Mouse (Mus musculus) limb, embryonic 15.5 days (tissue): ENCODE data around the gene Slc7a3. TPM values are rescaled to one million over a fixed set of nuclear protein-coding genes. Genes with fewer than 3 reads are reported as not detected.
"Not testable (repeated sequence)": the region's sequence is repeated elsewhere in the genome, so short reads cannot be mapped to it uniquely, and the experiment has no call there.

Experiments used
- ATAC-seq: fragments of 200-750 bp; cut with Nextera tagmentation; 2 replicates; pipeline ENCODE4 v1.8.0; 2017; ENCODE audit warnings: low read depth, moderate TSS enrichment; ENCODE audit not compliant: insufficient number of reproducible peaks, low FRiP score, low TSS enrichment
- H3K27ac ChIP-seq: fragments of 300-500 bp; sonication (generic); 2 replicates; pipeline ENCODE4 v1.5.1; 2015; ENCODE audit warnings: moderate library complexity, mild to moderate bottlenecking, inconsistent platforms
- H3K27me3 ChIP-seq: fragments of 300-500 bp; sonication (generic); 2 replicates; pipeline ENCODE4 v1.6.1; 2015; ENCODE audit warnings: inconsistent platforms
- H3K36me3 ChIP-seq: fragments of 300-500 bp; sonication (generic); 2 replicates; pipeline ENCODE4 v1.6.1; 2015; ENCODE audit warnings: inconsistent platforms
- H3K4me1 ChIP-seq: fragments of 300-500 bp; sonication (generic); 2 replicates; pipeline ENCODE4 v1.6.1; 2015; ENCODE audit warnings: inconsistent platforms
- H3K4me2 ChIP-seq: fragments of 300-500 bp; sonication (generic); 2 replicates; pipeline ENCODE4 v1.6.1; 2015; ENCODE audit warnings: mild to moderate bottlenecking, inconsistent platforms
- H3K4me3 ChIP-seq: fragments of 300-500 bp; sonication (generic); 2 replicates; pipeline ENCODE4 v1.5.1; 2015; ENCODE audit warnings: mild to moderate bottlenecking, inconsistent platforms
- H3K9ac ChIP-seq: fragments of 300-500 bp; sonication (generic); 2 replicates; pipeline ENCODE4 v1.6.1; 2015; ENCODE audit warnings: inconsistent platforms
- H3K9me3 ChIP-seq: fragments of 300-500 bp; sonication (generic); 2 replicates; pipeline ENCODE4 v1.6.1; 2016; ENCODE audit warnings: inconsistent platforms
- WGBS: fragments of 180-500 bp; shearing (Covaris S2); methylation state at CpG from one replicate; pipeline ENCODE4 v1.1.7; 2015; 5-methylcytosine and 5-hydroxymethylcytosine counted together
- polyA plus RNA-seq: library from polyadenylated mRNA; unstranded; fragments of >200 nt; fragmentation: Nextera tagmentation; extraction: Ambion mirVana; gene quantifications from 2 replicates; pipeline ENCODE4 v1.2.1, GENCODE M21; 2015

The Slc7a3 gene
- polyA plus RNA-seq: 1.7 and 2.3 TPM in 2 replicates

DNA sequence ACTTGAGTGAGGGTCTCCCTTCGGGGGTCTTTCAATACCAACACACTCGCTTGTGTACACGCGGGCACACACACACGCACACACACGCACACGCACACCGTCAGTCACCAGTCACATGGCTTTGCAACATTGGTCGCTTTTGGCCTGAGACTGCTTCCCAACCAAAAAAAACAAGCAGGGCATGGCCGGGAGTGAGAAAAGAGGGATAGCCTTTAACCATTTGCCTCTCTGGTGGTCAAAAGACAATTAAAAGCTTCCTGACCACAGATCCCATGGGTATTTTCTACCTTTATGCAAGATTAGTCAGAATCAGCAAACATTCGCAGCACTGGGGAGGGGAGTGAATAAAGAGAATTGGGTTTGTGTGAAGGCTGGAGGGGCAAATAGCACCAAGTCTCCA, at the start of gene Slc7a3:
Slc7a3 (minus strand) TSS at position 101 of the 400 bp plus-strand sequence.
- WGBS: 41% methylated on average over 11 of the region's 11 CpGs
- Histone ChIP-seq H3K4me2 (peak within 1 kb of the TSS; percentile 45), H3K36me3 (no peaks in the 10 kb centered on the region), H3K9me3 (no peaks in the 10 kb centered on the region), H3K27me3 (peaks cover 24% of the 10 kb centered on the region), H3K27ac (no peak within 1 kb of the TSS), H3K4me3 (peak within 1 kb of the TSS; percentile 21), H3K9ac (no peak within 1 kb of the TSS), H3K4me1 (no peaks in the 10 kb centered on the region)
- no peak for ATAC-seq

GRCm38 (mm10) chrX:101131992-101132791, 46.4 kb upstream of the Slc7a3 start:
- H3K27ac ChIP-seq: no peak overlapping the region
- no peaks in the 10 kb centered on the region for H3K9me3 ChIP-seq
- WGBS: 35% methylated on average over 12 of the region's 12 CpGs
- H3K4me2 ChIP-seq: peak overlapping the region; percentile 29
- no peak for ATAC-seq
- H3K9ac ChIP-seq: no peak overlapping the region
- H3K4me1 ChIP-seq: no peaks in the 10 kb centered on the region
- no peaks in the 10 kb centered on the region for H3K27me3 ChIP-seq
- H3K4me3 ChIP-seq: peak overlapping the region; percentile 19
- H3K36me3 ChIP-seq: no peaks in the 10 kb centered on the region

GRCm38 (mm10) chrX:101131001-101131400, 45.2 kb upstream of the Slc7a3 start:
- Histone ChIP-seq H3K4me1 (0 out of 2 replicates have a peak, but pooled peaks cover 3% of the 10 kb centered on the region), H3K9me3 (no peaks in the 10 kb centered on the region), H3K36me3 (no peaks in the 10 kb centered on the region), H3K4me2 (no peak overlapping the region), H3K4me3 (no peak overlapping the region), H3K27me3 (no peaks in the 10 kb centered on the region), H3K27ac (no peak overlapping the region), H3K9ac (no peak overlapping the region)
- no peak for ATAC-seq
- 37% methylated on average over 7 of the region's 7 CpGs for WGBS

- H3K9ac ChIP-seq: no peak overlapping the region
- H3K9me3 ChIP-seq: no peaks in the 10 kb centered on the region
- H3K27me3 ChIP-seq: no peaks in the 10 kb centered on the region
- H3K4me1 ChIP-seq: 0 out of 2 replicates have a peak, but pooled peaks cover 3% of the 10 kb centered on the region
- H3K4me2 ChIP-seq: no peak overlapping the region
- no peak for ATAC-seq
- no peaks in the 10 kb centered on the region for H3K36me3 ChIP-seq
- 77% methylated on average over 2 of the region's 2 CpGs for WGBS
- no peak overlapping the region for H3K27ac ChIP-seq
- H3K4me3 ChIP-seq: no peak overlapping the region
Measured at GRCm38 (mm10) chrX:101128559-101128958, 42.7 kb upstream of the Slc7a3 start.

- Histone ChIP-seq H3K4me3 (no peak overlapping the region), H3K27me3 (no peaks in the 10 kb centered on the region), H3K9ac (no peak overlapping the region), H3K36me3 (no peaks in the 10 kb centered on the region), H3K27ac (no peak overlapping the region), H3K4me2 (no peak overlapping the region), H3K9me3 (no peaks in the 10 kb centered on the region), H3K4me1 (0 out of 2 replicates have a peak, but pooled peaks cover 3% of the 10 kb centered on the region)
- ATAC-seq: no peak
- 52% methylated on average over 2 of the region's 2 CpGs for WGBS
Measured at GRCm38 (mm10) chrX:101126977-101127376, 41.2 kb upstream of the Slc7a3 start.

DNA sequence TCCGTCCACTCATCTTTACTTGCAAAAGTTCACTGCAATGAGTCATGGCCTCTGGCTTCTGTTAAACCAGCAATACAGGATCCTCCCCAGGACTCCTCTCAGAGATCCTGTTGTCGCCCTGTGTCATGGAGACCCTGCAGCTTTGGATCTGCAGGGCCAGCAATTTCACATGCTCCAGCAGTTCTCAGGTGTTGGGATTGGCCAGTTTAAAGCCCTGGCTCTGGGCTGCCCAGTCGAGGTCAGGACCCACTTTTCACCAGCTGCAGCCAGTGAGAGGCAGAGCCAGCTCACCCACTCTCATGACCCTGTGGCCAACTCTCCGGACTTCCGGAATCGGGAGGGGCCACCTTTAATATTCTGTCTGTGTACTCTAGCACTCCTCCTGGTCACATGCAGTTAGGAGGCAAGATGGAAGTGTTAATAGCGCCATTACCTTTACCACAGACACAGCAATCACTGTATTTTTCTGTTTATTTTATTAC, 40.7 kb upstream of the Slc7a3 start:
- WGBS: 58% methylated on average over 7 of the region's 7 CpGs
- H3K4me3 ChIP-seq: no peak overlapping the region
- 0 out of 2 replicates have a peak, but pooled peaks cover 3% of the 10 kb centered on the region for H3K4me1 ChIP-seq
- H3K9me3 ChIP-seq: no peaks in the 10 kb centered on the region
- no peaks in the 10 kb centered on the region for H3K27me3 ChIP-seq
- no peak overlapping the region for H3K9ac ChIP-seq
- H3K4me2 ChIP-seq: no peak overlapping the region
- no peaks in the 10 kb centered on the region for H3K36me3 ChIP-seq
- no peak for ATAC-seq
- no peak overlapping the region for H3K27ac ChIP-seq

GRCm38 (mm10) chrX:101120546-101120945, 34.7 kb upstream of the Slc7a3 start:
- Histone ChIP-seq H3K4me2 (no peak overlapping the region), H3K9ac (no peak overlapping the region), H3K27ac (no peak overlapping the region), H3K27me3 (no peaks in the 10 kb centered on the region), H3K9me3 (no peaks in the 10 kb centered on the region), H3K4me3 (no peak overlapping the region), H3K36me3 (no peaks in the 10 kb centered on the region), H3K4me1 (no peaks in the 10 kb centered on the region)
- WGBS: 55% methylated on average over 1 of the region's 1 CpGs
- ATAC-seq: no peak

DNA sequence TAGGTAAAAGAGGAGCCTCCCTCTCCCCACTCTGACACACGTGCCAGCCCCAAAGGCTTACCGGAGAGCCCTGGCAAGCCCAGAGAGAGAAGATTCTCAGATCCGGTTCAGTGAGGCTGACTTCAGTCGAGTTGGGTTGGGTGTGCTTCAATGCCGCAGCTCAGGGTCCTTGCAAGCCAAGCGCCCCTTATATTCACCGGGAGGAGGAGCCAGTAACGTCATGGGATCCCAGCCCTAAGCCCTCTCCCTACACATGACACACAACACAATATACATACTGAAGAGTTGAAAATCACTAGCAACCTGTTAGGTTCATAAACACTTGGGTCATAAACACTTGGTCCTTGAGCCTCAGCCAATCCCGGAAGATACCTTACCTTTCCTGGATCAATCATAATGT, 609 bp downstream of the Slc7a3 start:
- H3K4me1 ChIP-seq, ATAC-seq, H3K36me3 ChIP-seq, H3K9me3 ChIP-seq, H3K27ac ChIP-seq, H3K9ac ChIP-seq: not testable (repeated sequence)
- H3K4me2 ChIP-seq: peak overlapping the region; percentile 45
- WGBS: 26% methylated on average over 9 of the region's 9 CpGs
- H3K27me3 ChIP-seq: peaks cover 24% of the 10 kb centered on the region
- H3K4me3 ChIP-seq: peak overlapping the region; percentile 21

GRCm38 (mm10) chrX:101084192-101084591, 1.6 kb downstream of the Slc7a3 start:
- 59% methylated on average over 2 of the region's 2 CpGs for WGBS
- Histone ChIP-seq H3K27me3 (peaks cover 26% of the 10 kb centered on the region), H3K36me3 (no peaks in the 10 kb centered on the region), H3K27ac (no peak overlapping the region), H3K9ac (no peak overlapping the region), H3K4me1 (no peaks in the 10 kb centered on the region), H3K4me2 (no peak overlapping the region), H3K9me3 (no peaks in the 10 kb centered on the region), H3K4me3 (no peak overlapping the region)
- no peak for ATAC-seq

- no peaks in the 10 kb centered on the region for H3K4me1 ChIP-seq
- H3K9ac ChIP-seq: no peak overlapping the region
- no peak overlapping the region for H3K4me2 ChIP-seq
- 62% methylated on average over 1 of the region's 1 CpGs for WGBS
- ATAC-seq: no peak
- no peak overlapping the region for H3K27ac ChIP-seq
- no peaks in the 10 kb centered on the region for H3K27me3 ChIP-seq
- no peaks in the 10 kb centered on the region for H3K36me3 ChIP-seq
- no peak overlapping the region for H3K4me3 ChIP-seq
- H3K9me3 ChIP-seq: no peaks in the 10 kb centered on the region
Measured at GRCm38 (mm10) chrX:101065245-101065644, 20.6 kb downstream of the Slc7a3 start.

DNA sequence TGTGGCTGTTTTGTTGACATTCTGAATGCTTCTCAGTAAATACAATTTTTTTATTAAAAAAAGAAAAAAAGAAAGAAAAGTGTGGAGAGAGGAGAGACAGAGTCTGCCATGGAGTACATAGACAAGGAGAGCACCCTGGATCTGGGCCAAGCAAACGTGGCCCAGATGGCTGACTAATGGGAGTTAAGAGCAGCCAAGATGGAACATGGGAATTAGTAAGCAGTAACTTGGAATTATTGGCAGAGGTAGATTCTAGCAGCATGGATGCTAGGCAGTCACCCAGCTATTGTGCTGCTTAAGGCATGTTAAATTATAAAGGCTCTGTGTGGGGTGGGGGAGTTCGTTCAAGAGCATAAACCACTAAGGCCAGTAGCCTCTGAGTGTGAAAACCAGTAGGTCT, 22.3 kb downstream of the Slc7a3 start:
- Histone ChIP-seq H3K4me3 (no peak overlapping the region), H3K27ac (no peak overlapping the region), H3K9ac (no peak overlapping the region), H3K9me3 (no peaks in the 10 kb centered on the region), H3K4me2 (no peak overlapping the region), H3K27me3 (no peaks in the 10 kb centered on the region), H3K4me1 (no peaks in the 10 kb centered on the region), H3K36me3 (no peaks in the 10 kb centered on the region)
- no peak for ATAC-seq
- WGBS: 44% methylated on average over 2 of the region's 2 CpGs

- Histone ChIP-seq H3K27ac (no peak within 1 kb of the TSS), H3K27me3 (no peaks in the 10 kb centered on the region), H3K9ac (no peak within 1 kb of the TSS), H3K4me3 (no peak within 1 kb of the TSS), H3K9me3 (no peaks in the 10 kb centered on the region), H3K36me3 (no peaks in the 10 kb centered on the region), H3K4me1 (no peaks in the 10 kb centered on the region), H3K4me2 (no peak within 1 kb of the TSS)
- WGBS: 89% methylated on average over 31 of the region's 31 CpGs
- ATAC-seq: no peak
Measured at GRCm38 (mm10) chrX:101059541-101059940, 26.3 kb downstream of the Slc7a3 start, which contains the start of gene Tex11. Tex11 (minus strand) TSS chrX:101059667.
